Mouse (Mus musculus): Measurements from ENCODE around the gene Peli2.

DNA sequence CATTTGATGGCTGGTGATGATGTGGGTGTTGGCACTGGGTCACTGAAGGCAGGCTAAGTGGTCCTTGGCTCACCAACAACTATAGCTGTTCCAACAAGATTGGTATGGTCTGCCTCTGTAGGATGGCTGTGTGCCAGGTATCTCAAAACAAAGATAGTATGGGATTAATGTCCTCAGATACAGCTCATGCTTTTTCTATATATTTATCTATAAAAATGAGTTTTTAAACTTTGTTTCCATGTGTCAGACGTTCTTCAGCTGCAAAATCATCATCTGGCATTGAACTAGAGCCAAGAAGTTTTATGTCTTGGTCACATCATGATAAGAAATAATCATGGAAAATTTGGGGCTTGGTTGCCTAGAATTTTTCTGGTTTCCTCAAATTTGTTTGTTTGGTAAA is 157.7 kb downstream of the Peli2 start:
- no peak for TF ChIP-seq CTCF (IDR thresholded peaks at IDR 0.05)
- TF ChIP-seq EP300 (IDR thresholded peaks at IDR 0.05) = no peak
